Comparison of ENCODE assay signal across 23 mouse cellular contexts in the genomic region with DNA sequence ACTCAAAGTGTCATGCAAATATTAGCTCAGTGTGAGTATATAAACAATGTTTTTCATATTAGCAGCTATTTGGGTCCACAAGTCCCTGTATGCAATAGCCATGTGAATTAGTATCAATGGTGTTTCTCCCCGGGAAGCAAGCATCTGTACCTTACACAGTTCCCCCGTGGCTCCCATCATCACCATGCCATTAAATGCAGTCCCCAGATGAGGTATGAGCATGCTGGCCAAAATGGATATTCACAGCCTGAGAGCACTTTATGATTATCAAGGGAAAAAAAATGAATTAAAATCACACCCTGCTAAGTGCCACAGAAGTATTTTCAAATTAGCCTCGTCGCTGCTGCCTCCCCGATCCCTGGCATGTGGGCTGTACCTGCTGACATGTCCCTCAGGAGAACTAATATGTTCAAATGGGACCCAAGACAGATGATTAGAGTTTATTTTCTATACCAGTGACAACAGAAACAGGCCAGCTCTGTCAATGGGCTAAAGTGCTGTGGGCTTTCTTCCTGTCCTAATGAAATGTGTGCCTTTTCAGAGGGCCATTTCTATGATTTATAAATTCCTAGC.
"Had no signal": no experiment of that assay in that cellular context is flagged by ENCODE, and none has a peak within 500 bp of the region (broad histone marks: within the 10 kb centered on the region; RNA-seq: fewer than 3 reads in every experiment).

No protein-coding gene starts in this region.

- H3K27me3 ChIP-seq: hindbrain, embryonic 13.5 days; hindbrain, embryonic 15.5 days; kidney, embryonic 15.5 days; limb, embryonic 15.5 days had no signal

- H3K4me3 ChIP-seq: gastrocnemius, adult 2 months; heart, adult 2 months; hindbrain, embryonic 13.5 days; hindbrain, embryonic 15.5 days; kidney, embryonic 15.5 days; limb, embryonic 13.5 days; limb, embryonic 15.5 days had no signal

- ATAC-seq: hindbrain, postnatal 0 days; intestine, embryonic 16.5 days had no signal

- H3K4me2 ChIP-seq: heart, embryonic 11.5 days; hindbrain, embryonic 13.5 days; hindbrain, embryonic 15.5 days; kidney, embryonic 15.5 days; limb, embryonic 13.5 days; limb, embryonic 15.5 days had no signal

- H3K9me3 ChIP-seq: hindbrain, embryonic 13.5 days; hindbrain, embryonic 15.5 days; kidney, embryonic 15.5 days; limb, embryonic 13.5 days; limb, embryonic 15.5 days had no signal

- H3K9ac ChIP-seq: hindbrain, embryonic 13.5 days; hindbrain, embryonic 15.5 days; kidney, embryonic 15.5 days; limb, embryonic 13.5 days; limb, embryonic 15.5 days had no signal

- H3K4me1 ChIP-seq: hindbrain, embryonic 15.5 days; kidney, embryonic 15.5 days; limb, embryonic 13.5 days; limb, embryonic 15.5 days had no signal

- DNase-seq: gastrocnemius, adult 2 months; gastrocnemius, postnatal 10 days; gastrocnemius, postnatal 25 days; heart, adult 11 months; heart, adult 2 months; heart, postnatal 10 days; kidney, adult 11 months; kidney, adult 2 months; kidney, adult 9 months; kidney, postnatal 14 days; kidney, postnatal 36 days; layer of hippocampus, adult 9-11 months; layer of hippocampus, postnatal 36 days; left cerebral cortex, postnatal 4 days had no signal

- H3K27ac ChIP-seq: gastrocnemius, adult 2 months; heart, adult 2 months; hindbrain, embryonic 13.5 days; hindbrain, embryonic 15.5 days; hindbrain, postnatal 0 days; kidney, embryonic 15.5 days; kidney, postnatal 0 days; limb, embryonic 13.5 days; limb, embryonic 15.5 days had no signal

- H3K36me3 ChIP-seq: hindbrain, embryonic 13.5 days; hindbrain, embryonic 15.5 days; kidney, embryonic 15.5 days; limb, embryonic 13.5 days; limb, embryonic 15.5 days had no signal
